Mouse (Mus musculus) embryonic facial prominence, embryonic 15.5 days (tissue): ENCODE results near the gene Bend5. TPM values are rescaled to one million over a fixed set of nuclear protein-coding genes. Genes with fewer than 3 reads are reported as not detected.

Experiments used
- ATAC-seq: fragments of 200-750 bp; cut with Nextera tagmentation; 2 replicates; pipeline ENCODE4 v1.8.0; 2017; ENCODE audit warnings: low read depth, moderate TSS enrichment; ENCODE audit not compliant: insufficient number of reproducible peaks, low FRiP score, low TSS enrichment
- H3K27ac ChIP-seq: fragments of 300-500 bp; sonication (generic); replicated peaks from 2 replicates; pipeline ENCODE4 v1.5.1; 2015; ENCODE audit warnings: mild to moderate bottlenecking, inconsistent platforms
- H3K27me3 ChIP-seq: fragments of 300-500 bp; sonication (generic); 2 replicates; pipeline ENCODE4 v1.6.1; 2015; ENCODE audit warnings: inconsistent platforms
- H3K36me3 ChIP-seq: fragments of 300-500 bp; sonication (generic); 2 replicates; pipeline ENCODE4 v1.6.1; 2015; ENCODE audit warnings: mild to moderate bottlenecking, inconsistent platforms
- H3K4me1 ChIP-seq: fragments of 300-500 bp; sonication (generic); 2 replicates; pipeline ENCODE4 v1.6.1; 2015; ENCODE audit warnings: inconsistent platforms
- H3K4me2 ChIP-seq: fragments of 300-500 bp; sonication (generic); replicated peaks from 2 replicates; pipeline ENCODE4 v1.6.1; 2015; ENCODE audit warnings: mild to moderate bottlenecking, inconsistent platforms
- H3K4me3 ChIP-seq: fragments of 300-500 bp; sonication (generic); replicated peaks from 2 replicates; pipeline ENCODE4 v1.5.1; 2015; ENCODE audit warnings: mild to moderate bottlenecking, inconsistent platforms
- H3K9ac ChIP-seq: fragments of 300-500 bp; sonication (generic); 2 replicates; pipeline ENCODE4 v1.6.1; 2015; ENCODE audit warnings: inconsistent platforms
- H3K9me3 ChIP-seq: fragments of 300-500 bp; sonication (generic); replicated peaks from 2 replicates; pipeline ENCODE4 v1.6.1; 2016; ENCODE audit warnings: inconsistent platforms
- WGBS: fragments of 180-500 bp; shearing (Covaris S2); methylation state at CpG from one replicate; pipeline ENCODE4 v1.1.7; 2015; 5-methylcytosine and 5-hydroxymethylcytosine counted together
- polyA plus RNA-seq: library from polyadenylated mRNA; unstranded; fragments of >200 nt; fragmentation: Nextera tagmentation; extraction: Ambion mirVana; gene quantifications from 2 replicates; pipeline ENCODE4 v1.2.1, GENCODE M21; 2015

Gene Bend5
- polyA plus RNA-seq, 1 experiment from 2014 or later = 137 TPM

- WGBS = 49% methylated on average over 3 of the region's 3 CpGs
- no peak overlapping the region for H3K27ac ChIP-seq
- H3K9ac ChIP-seq = no peak overlapping the region
- no peak overlapping the region for H3K4me3 ChIP-seq
- H3K36me3 ChIP-seq = peaks cover 86% of the 10 kb centered on the region
- H3K27me3 ChIP-seq = no peaks in the 10 kb centered on the region
- H3K9me3 ChIP-seq = no peaks in the 10 kb centered on the region
- H3K4me1 ChIP-seq = peaks cover 27% of the 10 kb centered on the region
- H3K4me2 ChIP-seq = no peak overlapping the region
- ATAC-seq = no peak
These were observed 38.5 kb downstream of the Bend5 start for GRCm38 (mm10) chr4:111453275-111453674.

GRCm38 (mm10) chr4:111455621-111456020, 40.8 kb downstream of the Bend5 start:
- no peak overlapping the region for H3K4me3 ChIP-seq
- peaks cover 20% of the 10 kb centered on the region for H3K4me1 ChIP-seq
- no peak overlapping the region for H3K27ac ChIP-seq
- no peak overlapping the region for H3K9ac ChIP-seq
- ATAC-seq = no peak
- 90% methylated on average over 5 of the region's 5 CpGs for WGBS
- H3K4me2 ChIP-seq = no peak overlapping the region
- no peaks in the 10 kb centered on the region for H3K27me3 ChIP-seq
- peaks cover 87% of the 10 kb centered on the region for H3K36me3 ChIP-seq
- no peaks in the 10 kb centered on the region for H3K9me3 ChIP-seq

DNA sequence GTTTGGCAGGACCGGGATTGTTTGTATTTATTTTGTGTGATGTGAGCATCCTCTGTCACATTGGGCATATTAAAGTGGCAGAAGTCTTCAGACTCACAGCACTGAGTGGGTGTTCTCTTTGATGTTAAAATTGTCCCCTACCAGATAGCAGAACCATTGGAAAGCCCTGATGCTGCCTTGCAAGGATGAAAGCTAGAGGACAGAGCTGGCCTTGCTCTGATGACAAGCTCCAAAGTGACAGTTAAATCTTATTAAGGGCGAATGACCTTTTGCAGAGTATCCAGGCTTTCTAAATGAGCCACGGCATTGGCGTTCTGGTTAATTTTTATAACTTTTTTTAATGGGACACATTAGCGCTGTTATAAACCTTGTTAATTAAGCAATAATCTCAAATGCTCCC, 42.8 kb downstream of the Bend5 start:
- 92% methylated on average over 5 of the region's 5 CpGs for WGBS
- H3K27ac ChIP-seq = no peak overlapping the region
- no peak overlapping the region for H3K4me3 ChIP-seq
- no peaks in the 10 kb centered on the region for H3K27me3 ChIP-seq
- peaks cover 73% of the 10 kb centered on the region for H3K36me3 ChIP-seq
- H3K4me1 ChIP-seq = 0 out of 2 replicates have a peak, but pooled peaks cover 6% of the 10 kb centered on the region
- H3K4me2 ChIP-seq = no peak overlapping the region
- no peaks in the 10 kb centered on the region for H3K9me3 ChIP-seq
- no peak for ATAC-seq
- no peak overlapping the region for H3K9ac ChIP-seq

DNA sequence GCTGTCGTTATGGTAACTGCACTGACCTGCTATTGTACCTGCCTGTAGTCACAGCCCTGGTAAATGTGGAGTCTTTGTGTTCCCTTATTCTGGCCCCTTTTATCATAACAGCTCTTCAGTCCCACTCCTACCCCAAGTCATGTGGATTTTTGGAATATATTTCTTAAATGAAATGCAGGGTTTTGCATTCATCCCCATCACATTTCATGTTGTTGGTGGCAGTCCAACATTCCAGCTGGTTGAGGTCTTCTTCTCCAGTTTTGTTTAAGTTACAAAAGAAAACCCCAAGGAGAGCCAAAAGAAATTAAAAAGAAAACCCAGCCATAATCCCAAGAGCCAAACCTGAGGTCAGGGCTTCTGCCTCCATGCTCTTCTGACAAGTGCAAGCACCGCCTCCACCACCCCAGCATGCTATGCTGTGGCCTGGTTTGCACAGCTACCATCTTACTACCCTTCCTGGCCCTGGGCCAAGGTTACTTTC, 52.5 kb downstream of the Bend5 start:
- no peak overlapping the region for H3K4me3 ChIP-seq
- ATAC-seq = peak; percentile 79

GRCm38 (mm10) chr4:111467796-111468195, 53.0 kb downstream of the Bend5 start:
- Histone ChIP-seq H3K4me2 (no peak overlapping the region), H3K4me1 (peaks cover 16% of the 10 kb centered on the region), H3K9me3 (no peaks in the 10 kb centered on the region), H3K4me3 (no peak overlapping the region), H3K9ac (no peak overlapping the region), H3K27me3 (no peaks in the 10 kb centered on the region), H3K36me3 (no peaks in the 10 kb centered on the region), H3K27ac (peak overlapping the region; percentile 72)
- WGBS = 56% methylated on average over 4 of the region's 4 CpGs
- ATAC-seq = no peak

More for the DNA sequence above, 52.5 kb downstream of the Bend5 start:
- Histone ChIP-seq H3K27ac (peak overlapping the region; percentile 72), H3K9me3 (no peaks in the 10 kb centered on the region), H3K4me2 (no peak overlapping the region), H3K27me3 (no peaks in the 10 kb centered on the region), H3K9ac (no peak overlapping the region), H3K36me3 (no peaks in the 10 kb centered on the region), H3K4me1 (peaks cover 16% of the 10 kb centered on the region)
- 58% methylated on average over 2 of the region's 2 CpGs for WGBS

DNA sequence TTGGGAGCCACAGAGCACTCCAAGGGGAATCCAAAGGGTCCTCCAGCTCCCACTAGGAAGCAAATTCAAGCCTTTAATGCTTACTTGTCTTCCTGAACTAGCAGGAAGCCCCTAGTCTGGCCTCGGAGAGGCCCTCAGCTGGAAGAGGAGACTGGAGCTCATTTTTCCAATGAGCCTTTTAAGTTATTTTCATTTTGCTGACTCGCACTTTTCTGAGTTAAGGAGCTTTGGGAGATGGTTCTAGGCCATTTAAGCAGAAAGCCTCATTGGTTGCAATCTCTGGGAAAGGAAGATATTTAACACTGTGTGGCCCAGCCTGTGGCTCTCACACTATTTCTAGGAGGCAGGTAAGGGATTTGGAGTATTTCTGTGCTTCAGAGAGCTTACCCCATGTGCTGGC, 55.0 kb downstream of the Bend5 start:
- H3K4me3 ChIP-seq = no peak overlapping the region
- H3K4me2 ChIP-seq = no peak overlapping the region
- H3K27ac ChIP-seq = no peak overlapping the region
- no peak for ATAC-seq
- H3K36me3 ChIP-seq = no peaks in the 10 kb centered on the region
- H3K9ac ChIP-seq = no peak overlapping the region
- WGBS = 38% methylated on average over 2 of the region's 2 CpGs
- peaks cover 18% of the 10 kb centered on the region for H3K4me1 ChIP-seq
- no peaks in the 10 kb centered on the region for H3K9me3 ChIP-seq
- H3K27me3 ChIP-seq = no peaks in the 10 kb centered on the region

DNA sequence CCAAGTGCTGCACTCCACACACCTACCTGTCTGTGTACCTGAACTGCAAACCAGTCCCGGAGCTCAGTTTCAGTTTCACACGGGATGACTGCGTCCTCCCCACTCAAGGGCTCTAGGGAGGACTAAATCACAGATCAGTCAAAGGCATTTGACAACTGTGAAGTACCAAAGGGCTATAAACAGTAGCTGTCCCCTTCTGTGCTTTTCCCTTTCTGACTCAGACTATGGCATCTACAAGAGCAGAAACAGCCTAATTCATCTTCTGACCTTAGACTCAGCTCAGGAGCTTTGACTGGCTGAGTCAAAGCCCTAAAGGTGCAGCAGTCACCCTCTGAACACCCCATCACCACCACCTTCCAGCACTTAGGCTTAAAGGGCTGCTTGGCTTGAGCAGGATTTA, 56.9 kb downstream of the Bend5 start:
- 72% methylated on average over 3 of the region's 3 CpGs for WGBS
- no peak for ATAC-seq
- Histone ChIP-seq H3K9ac (no peak overlapping the region), H3K4me1 (peaks cover 18% of the 10 kb centered on the region), H3K27ac (no peak overlapping the region), H3K4me2 (no peak overlapping the region), H3K9me3 (no peaks in the 10 kb centered on the region), H3K4me3 (no peak overlapping the region), H3K36me3 (no peaks in the 10 kb centered on the region), H3K27me3 (no peaks in the 10 kb centered on the region)

DNA sequence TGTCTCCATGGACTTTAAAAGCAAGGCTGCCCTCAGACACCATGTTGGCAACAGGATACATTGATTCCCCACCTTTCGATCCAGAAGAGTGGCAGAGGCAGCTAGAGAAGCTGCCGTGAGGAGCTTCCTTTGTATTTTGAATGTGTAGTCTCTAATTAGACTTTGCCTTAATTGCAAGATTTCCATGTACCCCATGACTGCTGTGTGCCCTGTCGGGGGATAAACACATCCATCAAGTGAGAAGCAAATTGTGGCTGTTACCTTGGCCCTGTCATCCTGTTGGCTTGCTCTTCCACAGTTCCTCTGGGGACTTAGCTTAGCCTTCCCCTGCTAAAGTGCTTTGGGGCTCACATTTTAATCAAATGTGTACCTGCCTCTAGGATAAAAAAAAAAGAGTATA, 57.7 kb downstream of the Bend5 start:
- H3K4me2 ChIP-seq = no peak overlapping the region
- H3K9ac ChIP-seq = no peak overlapping the region
- H3K27me3 ChIP-seq = no peaks in the 10 kb centered on the region
- no peak overlapping the region for H3K4me3 ChIP-seq
- WGBS = 69% methylated on average over 3 of the region's 3 CpGs
- H3K36me3 ChIP-seq = no peaks in the 10 kb centered on the region
- no peaks in the 10 kb centered on the region for H3K9me3 ChIP-seq
- no peak overlapping the region for H3K27ac ChIP-seq
- H3K4me1 ChIP-seq = peaks cover 13% of the 10 kb centered on the region
- no peak for ATAC-seq

DNA sequence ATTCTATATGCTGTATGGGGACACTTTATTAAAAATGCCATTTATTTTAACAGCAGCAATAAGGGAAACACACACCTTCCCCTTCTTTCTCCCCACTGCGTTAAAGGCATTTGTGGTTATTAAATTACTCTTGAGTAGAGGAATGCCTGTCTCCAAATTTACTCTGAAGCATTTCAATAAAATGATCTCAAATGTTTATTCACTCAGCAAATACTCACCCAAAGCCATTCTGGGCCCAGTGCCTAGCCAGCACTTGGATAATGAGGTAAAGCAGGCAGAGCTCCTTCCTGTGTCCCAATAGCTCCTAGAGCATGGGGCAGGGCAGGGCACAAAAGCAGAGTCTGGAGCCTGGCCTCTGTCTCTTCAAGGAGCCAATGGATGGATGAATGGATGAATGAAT, 58.2 kb downstream of the Bend5 start:
- Histone ChIP-seq H3K9ac (no peak overlapping the region), H3K36me3 (no peaks in the 10 kb centered on the region), H3K4me3 (no peak overlapping the region), H3K27ac (no peak overlapping the region), H3K9me3 (no peaks in the 10 kb centered on the region), H3K4me2 (no peak overlapping the region), H3K4me1 (peaks cover 9% of the 10 kb centered on the region), H3K27me3 (no peaks in the 10 kb centered on the region)
- ATAC-seq = no peak
- WGBS = 40% methylated on average over 1 of the region's 1 CpGs

DNA sequence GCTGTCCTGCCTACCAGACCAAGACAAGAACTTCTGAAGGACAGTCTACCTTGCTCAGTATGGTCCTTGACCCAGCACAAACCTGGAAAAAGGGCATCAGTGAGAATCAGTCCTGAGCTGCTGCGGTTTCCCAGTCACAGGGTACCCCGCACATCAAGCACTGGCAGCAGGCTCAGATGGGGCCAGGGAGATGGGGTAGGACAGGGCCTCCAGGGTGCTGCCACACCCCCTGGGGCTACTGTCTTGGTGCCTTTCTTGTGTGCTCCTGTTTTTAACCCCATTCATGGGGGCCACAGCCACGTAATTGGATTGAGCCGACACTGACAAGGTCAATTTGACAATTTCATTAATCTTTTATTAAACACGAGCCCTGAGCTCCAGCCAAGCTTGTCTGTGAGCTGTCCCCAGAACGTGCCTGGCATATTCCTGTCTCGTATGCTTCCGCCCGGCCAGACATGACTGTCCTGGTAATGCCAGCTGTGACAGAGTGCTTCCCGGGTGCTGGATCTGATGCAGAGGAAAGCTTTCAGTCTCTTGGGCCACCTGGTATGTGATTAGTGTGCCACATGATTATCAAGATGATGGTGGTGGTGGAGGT, 60.7 kb downstream of the Bend5 start:
- no peaks in the 10 kb centered on the region for H3K36me3 ChIP-seq
- no peak overlapping the region for H3K27ac ChIP-seq
- peaks cover 2% of the 10 kb centered on the region; the same call in 1 of the 2 replicates for H3K4me1 ChIP-seq
- no peak for ATAC-seq
- no peak overlapping the region for H3K9ac ChIP-seq
- WGBS = 66% methylated on average over 10 of the region's 10 CpGs
- H3K9me3 ChIP-seq = no peaks in the 10 kb centered on the region
- no peak overlapping the region for H3K4me3 ChIP-seq
- no peaks in the 10 kb centered on the region for H3K27me3 ChIP-seq
- H3K4me2 ChIP-seq = no peak overlapping the region

GRCm38 (mm10) chr4:111477507-111477906, 62.7 kb downstream of the Bend5 start:
- Histone ChIP-seq H3K27me3 (no peaks in the 10 kb centered on the region), H3K36me3 (no peaks in the 10 kb centered on the region), H3K27ac (no peak overlapping the region), H3K4me2 (no peak overlapping the region), H3K9me3 (no peaks in the 10 kb centered on the region), H3K9ac (no peak overlapping the region), H3K4me1 (peaks cover 2% of the 10 kb centered on the region; the same call in 1 of the 2 replicates), H3K4me3 (no peak overlapping the region)
- 38% methylated on average over 4 of the region's 4 CpGs for WGBS
- ATAC-seq = no peak

DNA sequence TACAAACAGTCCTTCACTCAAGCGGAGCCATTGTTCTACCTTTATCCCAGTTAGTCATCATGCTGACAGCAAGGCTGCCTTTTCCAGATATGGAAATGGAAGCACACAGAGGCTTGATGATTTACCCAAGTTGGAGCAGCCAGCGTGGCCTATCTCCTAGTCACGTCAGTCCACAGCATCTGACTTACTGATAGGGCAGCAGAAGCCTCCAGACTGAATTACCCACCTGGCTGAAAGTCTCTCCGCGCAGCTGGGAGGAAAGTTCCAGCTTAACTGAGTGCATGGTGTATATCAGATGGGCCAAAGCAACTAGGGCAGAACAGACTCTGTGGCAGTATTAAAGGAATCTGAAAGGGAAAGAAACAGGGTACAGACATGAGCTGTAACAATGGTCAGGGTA, 68.7 kb downstream of the Bend5 start:
- H3K27ac ChIP-seq = no peak overlapping the region
- no peaks in the 10 kb centered on the region for H3K9me3 ChIP-seq
- ATAC-seq = no peak
- H3K4me3 ChIP-seq = no peak overlapping the region
- H3K4me1 ChIP-seq = peaks cover 20% of the 10 kb centered on the region
- 85% methylated on average over 5 of the region's 5 CpGs for WGBS
- H3K9ac ChIP-seq = no peak overlapping the region
- no peaks in the 10 kb centered on the region for H3K27me3 ChIP-seq
- H3K36me3 ChIP-seq = no peaks in the 10 kb centered on the region
- no peak overlapping the region for H3K4me2 ChIP-seq
